Mouse (Mus musculus): ENCODE results near the gene Serpinc1. TPM values are rescaled to one million over a fixed set of nuclear protein-coding genes. Genes with fewer than 3 reads are reported as not detected.

The Serpinc1 gene
- polyA plus RNA-seq, 1 experiment from 2014 or later: 1.9 TPM

GRCm38 (mm10) chr1:161035786-161036404 is 57.5 kb downstream of the Serpinc1 start:
- no peaks in the 10 kb centered on the region for H3K27me3 ChIP-seq (ENCODE audit: control insufficient read depth, insufficient read depth, low read length)
- H3K4me3 ChIP-seq (ENCODE audit: low read depth, low read length): peak overlapping the region; percentile 84
- WGBS: under 1% methylated on average over 6 of the region's 6 CpGs
- ATAC-seq (replicated peaks; ENCODE audit: insufficient number of reproducible peaks, low FRiP score, low TSS enrichment, low read depth): no peak
- peak overlapping the region; percentile 91 for H3K9ac ChIP-seq (replicated peaks; ENCODE audit: low read length)
- H3K36me3 ChIP-seq (replicated peaks; ENCODE audit: control insufficient read depth, insufficient read depth, low read depth, low read length): peaks cover 5% of the 10 kb centered on the region
- H3K27ac ChIP-seq (replicated peaks; ENCODE audit: low read depth, low read length): peak overlapping the region; percentile 84
- DNase-seq (ENCODE audit: low spot score): peak; percentile 46
- no peaks in the 10 kb centered on the region for H3K4me1 ChIP-seq (ENCODE audit: control insufficient read depth, insufficient read depth, low read length)
- H3K9me3 ChIP-seq (replicated peaks; ENCODE audit: control insufficient read depth, low read length): no peaks in the 10 kb centered on the region
- peak overlapping the region; percentile 66 for H3K4me2 ChIP-seq (ENCODE audit: low read depth, low read length)

GRCm38 (mm10) chr1:161036411-161036841 is 58.0 kb downstream of the Serpinc1 start:
- Histone ChIP-seq H3K9me3 (replicated peaks; ENCODE audit: control insufficient read depth, low read length) (no peaks in the 10 kb centered on the region), H3K36me3 (replicated peaks; ENCODE audit: control insufficient read depth, insufficient read depth, low read depth, low read length) (peaks cover 3% of the 10 kb centered on the region; the same call in 1 of the 2 replicates), H3K9ac (replicated peaks; ENCODE audit: low read length) (peak overlapping the region; percentile 91), H3K4me3 (ENCODE audit: low read depth, low read length) (peak overlapping the region; percentile 84), H3K4me1 (ENCODE audit: control insufficient read depth, insufficient read depth, low read length) (no peaks in the 10 kb centered on the region), H3K27me3 (ENCODE audit: control insufficient read depth, insufficient read depth, low read length) (no peaks in the 10 kb centered on the region), H3K4me2 (ENCODE audit: low read depth, low read length) (peak overlapping the region; percentile 66), H3K27ac (replicated peaks; ENCODE audit: low read depth, low read length) (peak overlapping the region; percentile 84)
- DNase-seq (ENCODE audit: low spot score): peak; percentile 48
- WGBS: under 1% methylated on average over 5 of the region's 5 CpGs
- ATAC-seq (replicated peaks; ENCODE audit: insufficient number of reproducible peaks, low FRiP score, low TSS enrichment, low read depth): no peak

GRCm38 (mm10) chr1:161037026-161037425 is 58.6 kb downstream of the Serpinc1 start:
- peaks cover 3% of the 10 kb centered on the region; the same call in 1 of the 2 replicates for H3K36me3 ChIP-seq (replicated peaks; ENCODE audit: control insufficient read depth, insufficient read depth, low read depth, low read length)
- peak overlapping the region; percentile 66 for H3K4me2 ChIP-seq (ENCODE audit: low read depth, low read length)
- H3K27ac ChIP-seq (replicated peaks; ENCODE audit: low read depth, low read length): no peak overlapping the region
- ATAC-seq (replicated peaks; ENCODE audit: insufficient number of reproducible peaks, low FRiP score, low TSS enrichment, low read depth): no peak
- H3K9me3 ChIP-seq (replicated peaks; ENCODE audit: control insufficient read depth, low read length): no peaks in the 10 kb centered on the region
- H3K27me3 ChIP-seq (ENCODE audit: control insufficient read depth, insufficient read depth, low read length): no peaks in the 10 kb centered on the region
- 0% methylated on average over 1 of the region's 1 CpGs for WGBS
- DNase-seq (ENCODE audit: low spot score): peak; percentile 5
- peak overlapping the region; percentile 91 for H3K9ac ChIP-seq (replicated peaks; ENCODE audit: low read length)
- no peaks in the 10 kb centered on the region for H3K4me1 ChIP-seq (ENCODE audit: control insufficient read depth, insufficient read depth, low read length)
- peak overlapping the region; percentile 84 for H3K4me3 ChIP-seq (ENCODE audit: low read depth, low read length)

- H3K9ac ChIP-seq (replicated peaks; ENCODE audit: low read length): peak overlapping the region; percentile 22
- H3K4me2 ChIP-seq (ENCODE audit: low read depth, low read length): peak overlapping the region; percentile 41
- ATAC-seq (replicated peaks; ENCODE audit: insufficient number of reproducible peaks, low FRiP score, low TSS enrichment, low read depth) (no peak), DNase-seq (ENCODE audit: low spot score) (no peak)
- H3K4me3 ChIP-seq (ENCODE audit: low read depth, low read length): peak overlapping the region; percentile 84
- peaks cover 3% of the 10 kb centered on the region; the same call in 1 of the 2 replicates for H3K36me3 ChIP-seq (replicated peaks; ENCODE audit: control insufficient read depth, insufficient read depth, low read depth, low read length)
- H3K9me3 ChIP-seq (replicated peaks; ENCODE audit: control insufficient read depth, low read length): no peaks in the 10 kb centered on the region
- H3K4me1 ChIP-seq (ENCODE audit: control insufficient read depth, insufficient read depth, low read length): no peaks in the 10 kb centered on the region
- 24% methylated on average over 3 of the region's 3 CpGs for WGBS
- H3K27me3 ChIP-seq (ENCODE audit: control insufficient read depth, insufficient read depth, low read length): no peaks in the 10 kb centered on the region
- H3K27ac ChIP-seq (replicated peaks; ENCODE audit: low read depth, low read length): no peak overlapping the region
These were observed 59.2 kb downstream of the Serpinc1 start for GRCm38 (mm10) chr1:161037599-161037998.

- Histone ChIP-seq H3K27ac (replicated peaks; ENCODE audit: low read depth, low read length) (no peak overlapping the region), H3K4me1 (ENCODE audit: control insufficient read depth, insufficient read depth, low read length) (no peaks in the 10 kb centered on the region), H3K4me2 (ENCODE audit: low read depth, low read length) (peak overlapping the region; percentile 23; the same call in 1 of the 2 replicates), H3K9me3 (replicated peaks; ENCODE audit: control insufficient read depth, low read length) (no peaks in the 10 kb centered on the region), H3K9ac (replicated peaks; ENCODE audit: low read length) (no peak overlapping the region; the same call in 1 of the 2 replicates), H3K27me3 (ENCODE audit: control insufficient read depth, insufficient read depth, low read length) (no peaks in the 10 kb centered on the region), H3K36me3 (replicated peaks; ENCODE audit: control insufficient read depth, insufficient read depth, low read depth, low read length) (peaks cover 3% of the 10 kb centered on the region; the same call in 1 of the 2 replicates), H3K4me3 (ENCODE audit: low read depth, low read length) (peak overlapping the region; percentile 84)
- no peak for ATAC-seq (replicated peaks; ENCODE audit: insufficient number of reproducible peaks, low FRiP score, low TSS enrichment, low read depth)
- WGBS: 35% methylated on average over 3 of the region's 3 CpGs
- DNase-seq (ENCODE audit: low spot score): no peak
These were observed 59.6 kb downstream of the Serpinc1 start for GRCm38 (mm10) chr1:161038004-161038403.

- Histone ChIP-seq H3K4me2 (ENCODE audit: low read depth, low read length) (no peak overlapping the region), H3K4me1 (ENCODE audit: control insufficient read depth, insufficient read depth, low read length) (no peaks in the 10 kb centered on the region), H3K27ac (replicated peaks; ENCODE audit: low read depth, low read length) (no peak overlapping the region), H3K4me3 (ENCODE audit: low read depth, low read length) (no peak overlapping the region), H3K36me3 (replicated peaks; ENCODE audit: control insufficient read depth, insufficient read depth, low read depth, low read length) (peaks cover 3% of the 10 kb centered on the region; the same call in 1 of the 2 replicates), H3K27me3 (ENCODE audit: control insufficient read depth, insufficient read depth, low read length) (no peaks in the 10 kb centered on the region), H3K9me3 (replicated peaks; ENCODE audit: control insufficient read depth, low read length) (no peaks in the 10 kb centered on the region), H3K9ac (replicated peaks; ENCODE audit: low read length) (no peak overlapping the region)
- WGBS: 8% methylated on average over 3 of the region's 3 CpGs
- peak; percentile 53 for DNase-seq (ENCODE audit: low spot score)
- no peak for ATAC-seq (replicated peaks; ENCODE audit: insufficient number of reproducible peaks, low FRiP score, low TSS enrichment, low read depth)
These were observed 60.8 kb downstream of the Serpinc1 start for GRCm38 (mm10) chr1:161038968-161039721.

GRCm38 (mm10) chr1:161039741-161040425 is 61.5 kb downstream of the Serpinc1 start:
- H3K36me3 ChIP-seq (replicated peaks; ENCODE audit: control insufficient read depth, insufficient read depth, low read depth, low read length): peaks cover 3% of the 10 kb centered on the region; the same call in 1 of the 2 replicates
- H3K27ac ChIP-seq (replicated peaks; ENCODE audit: low read depth, low read length): no peak overlapping the region
- H3K4me2 ChIP-seq (ENCODE audit: low read depth, low read length): no peak overlapping the region
- no peaks in the 10 kb centered on the region for H3K9me3 ChIP-seq (replicated peaks; ENCODE audit: control insufficient read depth, low read length)
- H3K27me3 ChIP-seq (ENCODE audit: control insufficient read depth, insufficient read depth, low read length): no peaks in the 10 kb centered on the region
- H3K9ac ChIP-seq (replicated peaks; ENCODE audit: low read length): no peak overlapping the region
- WGBS: 17% methylated on average over 3 of the region's 3 CpGs
- ATAC-seq (replicated peaks; ENCODE audit: insufficient number of reproducible peaks, low FRiP score, low TSS enrichment, low read depth) (peak; percentile 48), DNase-seq (ENCODE audit: low spot score) (peak; percentile 58)
- no peak overlapping the region for H3K4me3 ChIP-seq (ENCODE audit: low read depth, low read length)
- no peaks in the 10 kb centered on the region for H3K4me1 ChIP-seq (ENCODE audit: control insufficient read depth, insufficient read depth, low read length)
